Mouse (Mus musculus): ENCODE data around the gene Vmn1r113. TPM values are rescaled to one million over a fixed set of nuclear protein-coding genes. Genes with fewer than 3 reads are reported as not detected.
"Not testable (repeated sequence)": the region's sequence is repeated elsewhere in the genome, so short reads cannot be mapped to it uniquely, and the experiment has no call there.

Vmn1r113 gene
- not detected in 2 replicates for polyA plus RNA-seq (2015; fragmentation: Nextera tagmentation; extraction: Ambion mirVana)

DNA sequence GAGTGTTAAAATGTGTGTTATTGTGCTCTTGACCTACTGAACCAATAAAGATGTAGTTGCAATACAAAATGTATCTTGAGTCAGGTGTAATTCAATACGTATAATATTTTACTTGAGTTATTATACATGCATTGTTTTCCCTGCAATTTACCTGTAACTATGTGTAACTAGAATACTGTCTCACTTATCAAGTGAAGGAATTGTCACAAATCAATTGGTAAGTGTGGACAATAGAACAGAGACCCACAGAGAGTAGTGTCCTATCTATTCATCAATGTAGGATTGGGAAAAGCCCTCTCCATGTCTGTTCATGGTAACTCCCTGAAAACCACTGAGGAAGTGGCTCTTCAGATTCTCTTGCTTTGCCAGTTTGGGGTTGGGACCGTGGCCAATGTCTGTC is at the start of gene Vmn1r113:
TSS of gene Vmn1r113 (plus strand) at position 301 of the 400 bp plus-strand sequence.
- H3K9ac ChIP-seq; ATAC-seq (ENCODE audit: low read depth); H3K9me3 ChIP-seq; H3K4me1 ChIP-seq (replicated peaks); H3K27me3 ChIP-seq; H3K27ac ChIP-seq (replicated peaks); H3K36me3 ChIP-seq; H3K4me2 ChIP-seq; H3K4me3 ChIP-seq: not testable (repeated sequence)
- WGBS: 61% methylated on average over 2 of the region's 2 CpGs

DNA sequence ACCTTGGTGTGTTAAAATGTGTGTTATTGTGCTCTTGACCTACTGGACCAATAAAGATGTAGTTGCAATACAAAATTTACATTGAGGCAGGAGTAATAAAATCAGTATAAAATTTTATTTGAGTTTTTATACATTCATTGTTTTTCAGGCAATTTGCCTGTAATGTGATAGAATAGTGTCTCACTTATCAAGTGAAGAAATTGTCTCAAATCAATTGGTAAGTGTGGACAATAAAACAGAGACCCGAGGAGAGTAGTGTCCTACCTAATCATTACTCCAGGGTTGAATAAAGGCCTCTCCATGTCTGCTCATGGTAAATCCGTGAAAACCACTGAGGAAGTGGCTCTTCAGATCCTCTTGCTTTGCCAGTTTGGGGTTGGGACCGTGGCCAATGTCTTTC is 16.2 kb upstream of the Vmn1r113 start, which contains the start of gene Vmn1r112:
TSS of gene Vmn1r112 (plus strand) at position 301 of the 400 bp plus-strand sequence.
- H3K27me3 ChIP-seq; H3K9ac ChIP-seq; H3K27ac ChIP-seq (replicated peaks); H3K4me2 ChIP-seq; ATAC-seq (ENCODE audit: low read depth); H3K4me3 ChIP-seq; H3K36me3 ChIP-seq; H3K4me1 ChIP-seq (replicated peaks); H3K9me3 ChIP-seq: not testable (repeated sequence)
- no CpG with 5 or more reads among the region's 3 CpGs for WGBS

DNA sequence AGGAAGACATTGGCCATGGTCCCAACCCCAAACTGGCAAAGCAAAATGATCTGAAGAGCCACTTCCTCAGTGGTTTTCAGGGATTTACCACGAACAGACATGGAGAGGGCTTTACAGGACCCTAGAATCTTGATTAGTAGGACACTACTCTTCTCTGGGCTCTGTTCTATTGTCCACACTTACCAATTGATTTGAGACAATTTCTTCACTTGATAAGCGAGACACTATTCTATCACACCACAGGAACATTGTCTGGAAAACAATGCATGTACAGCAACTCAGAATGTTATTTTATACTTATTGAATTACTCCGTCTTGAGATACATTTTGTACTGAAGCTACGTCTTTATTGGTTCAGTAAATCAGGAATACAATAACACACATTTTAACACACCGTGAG is 25.0 kb downstream of the Vmn1r113 start, which contains the start of gene Vmn1r114:
TSS of gene Vmn1r114 (minus strand) at position 101 of the 400 bp plus-strand sequence.
- not testable (repeated sequence) for H3K36me3 ChIP-seq; H3K9ac ChIP-seq; H3K4me1 ChIP-seq (replicated peaks); H3K9me3 ChIP-seq; H3K4me2 ChIP-seq; H3K27ac ChIP-seq (replicated peaks); H3K4me3 ChIP-seq; H3K27me3 ChIP-seq; ATAC-seq (ENCODE audit: low read depth)
- no CpG with 5 or more reads among the region's 5 CpGs for WGBS

Other genes with a start within 250 kb of the Vmn1r113 start
- not detected in 2 replicates for gene Gm5726, start 241.5 kb upstream of the Vmn1r113 start, polyA plus RNA-seq (2015; fragmentation: Nextera tagmentation; extraction: Ambion mirVana)
- not detected in 2 replicates for gene Gm4141, start 211.0 kb upstream of the Vmn1r113 start, polyA plus RNA-seq (2015; fragmentation: Nextera tagmentation; extraction: Ambion mirVana)
- not detected in 2 replicates for gene Gm4513, start 188.3 kb upstream of the Vmn1r113 start, polyA plus RNA-seq (2015; fragmentation: Nextera tagmentation; extraction: Ambion mirVana)
- gene Vmn1r107, start 118.4 kb upstream of the Vmn1r113 start, polyA plus RNA-seq (2015; fragmentation: Nextera tagmentation; extraction: Ambion mirVana): not detected in 2 replicates
- gene Vmn1r111, start 84.1 kb upstream of the Vmn1r113 start, polyA plus RNA-seq (2015; fragmentation: Nextera tagmentation; extraction: Ambion mirVana): not detected in 2 replicates
- gene Gm10668, start 56.7 kb upstream of the Vmn1r113 start, polyA plus RNA-seq (2015; fragmentation: Nextera tagmentation; extraction: Ambion mirVana): not detected in 2 replicates
- gene Vmn1r112, start 16.1 kb upstream of the Vmn1r113 start, polyA plus RNA-seq (2015; fragmentation: Nextera tagmentation; extraction: Ambion mirVana): not detected in 2 replicates
- not detected in 2 replicates for gene Vmn1r114, start 24.9 kb downstream of the Vmn1r113 start, polyA plus RNA-seq (2015; fragmentation: Nextera tagmentation; extraction: Ambion mirVana)
- not detected in 2 replicates for gene Vmn1r115, start 57.7 kb downstream of the Vmn1r113 start, polyA plus RNA-seq (2015; fragmentation: Nextera tagmentation; extraction: Ambion mirVana)
- gene Vmn1r116, start 85.0 kb downstream of the Vmn1r113 start, polyA plus RNA-seq (2015; fragmentation: Nextera tagmentation; extraction: Ambion mirVana): not detected in 2 replicates
- gene Vmn1r117, start 96.8 kb downstream of the Vmn1r113 start, polyA plus RNA-seq (2015; fragmentation: Nextera tagmentation; extraction: Ambion mirVana): not detected in 2 replicates
- not detected in 2 replicates for gene Vmn1r118, start 125.1 kb downstream of the Vmn1r113 start, polyA plus RNA-seq (2015; fragmentation: Nextera tagmentation; extraction: Ambion mirVana)
- gene Vmn1r119, start 225.2 kb downstream of the Vmn1r113 start, polyA plus RNA-seq (2015; fragmentation: Nextera tagmentation; extraction: Ambion mirVana): not detected in 2 replicates

Measured in neural tube, embryonic 13.5 days (tissue).